Mouse (Mus musculus) ES-Bruce4 (cell line): ENCODE measurements around the gene Ppp1r11.

Experiments
- CTCF ChIP-seq: IDR thresholded peaks from one replicate; pipeline ENCODE4 v1.8.1; 2011; ENCODE audit warnings: low read depth, low read length
- POLR2A ChIP-seq: IDR thresholded peaks from one replicate; pipeline ENCODE4 v1.8.1; 2011; ENCODE audit warnings: low read length; ENCODE audit not compliant: insufficient read depth

DNA sequence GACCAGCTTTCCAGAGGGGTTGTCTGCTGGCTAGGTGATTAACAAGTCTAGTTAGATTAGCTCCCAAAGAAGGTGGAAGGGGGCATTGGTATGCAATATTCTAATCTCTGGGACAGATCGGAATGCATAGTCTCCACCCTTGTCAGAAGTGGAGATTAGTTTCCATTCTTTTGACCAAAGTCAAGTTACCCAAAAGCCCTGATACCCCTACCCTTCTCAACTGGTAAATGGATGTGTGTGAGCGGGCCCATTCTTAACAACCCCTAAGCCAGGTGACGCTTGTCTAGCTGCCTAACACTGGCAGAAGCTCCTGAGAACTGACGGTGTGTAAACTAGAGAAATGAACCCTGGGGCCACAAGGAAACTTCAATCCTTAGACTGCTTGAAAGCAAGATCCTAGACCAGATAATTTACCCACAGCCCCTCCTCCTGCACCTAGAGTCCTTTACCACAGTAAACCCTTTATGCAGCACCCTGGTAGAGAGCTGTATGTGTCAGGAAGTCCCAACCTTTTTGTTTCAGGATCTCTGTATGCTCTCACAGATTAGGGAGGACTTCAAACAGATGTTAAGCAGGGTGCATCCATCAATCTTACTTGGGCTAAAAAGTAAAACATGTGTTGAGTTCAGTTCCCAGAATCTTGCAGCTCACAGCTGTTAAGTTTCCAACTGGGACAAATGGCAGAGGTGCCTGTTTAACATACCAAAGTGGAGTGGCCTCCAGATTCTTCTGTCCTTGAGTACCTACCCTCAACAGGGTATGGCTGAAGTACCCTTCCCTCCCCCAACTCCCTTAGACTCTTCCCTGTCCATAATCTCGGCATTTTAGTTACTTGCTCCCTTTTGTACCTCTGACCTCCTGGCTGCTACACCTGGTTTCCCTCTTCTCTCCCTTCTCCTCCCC is 31.0 kb upstream of the Ppp1r11 start:
- TF ChIP-seq CTCF (no peak), POLR2A (no peak)
